Mouse (Mus musculus) small intestine, adult 2 months (tissue): ENCODE measurements around the gene Tmem158.

Experiments
- CTCF ChIP-seq: fragments of 200-500 bp; IDR thresholded peaks from 2 replicates; pipeline ENCODE4 v1.5.1; 2012; ENCODE audit warnings: low read depth, mild to moderate bottlenecking, control low read depth, inconsistent platforms, low read length, moderate library complexity, mixed read lengths; ENCODE audit not compliant: insufficient replicate concordance, insufficient read length; ENCODE audit errors: extremely low read depth
- POLR2A ChIP-seq: fragments of 200-500 bp; IDR thresholded peaks from 2 replicates; pipeline ENCODE4 v1.6.1; 2012; ENCODE audit warnings: low read depth, mild to moderate bottlenecking, control low read depth, inconsistent platforms, low read length, moderate library complexity

DNA sequence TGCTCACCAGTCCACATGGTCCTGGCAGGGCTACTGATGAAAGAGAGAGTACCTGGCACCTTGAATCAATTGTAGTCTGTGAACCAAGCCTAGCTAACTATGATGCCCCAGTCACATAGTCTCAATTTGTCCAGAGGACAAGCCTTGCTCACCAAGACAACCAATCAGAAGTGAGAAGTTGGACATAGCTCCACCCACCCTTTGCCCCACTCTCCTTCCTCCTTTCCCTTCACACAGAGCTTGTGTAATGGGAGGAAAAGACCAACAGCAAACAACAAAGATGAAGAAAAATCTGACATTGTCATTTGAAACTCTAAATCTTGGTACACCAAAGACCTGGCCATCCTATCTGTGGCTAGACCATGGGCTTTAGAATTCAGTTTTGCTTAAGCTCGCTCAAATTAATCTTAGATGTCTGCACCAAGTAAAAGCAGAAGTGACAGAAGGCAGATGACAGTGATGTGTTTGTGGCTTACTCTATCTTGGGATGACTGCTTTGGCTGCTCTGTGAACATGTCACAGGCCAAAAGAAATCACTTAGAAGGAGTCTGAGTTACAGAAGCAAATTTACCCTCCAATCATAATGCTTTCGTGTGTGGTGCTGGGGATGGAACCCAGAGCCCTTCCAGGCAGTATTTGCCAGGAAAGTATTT lies 9.5 kb upstream of the Tmem158 start:
- TF ChIP-seq CTCF (no peak), POLR2A (no peak)
